Mouse (Mus musculus) MEL (cell line): ENCODE measurements at regions not wholly inside any gene's neighbourhood (a gene's known extent, or its start where the extent isn't known, plus 50 kb on each side); places are given as distances from the start of the nearest gene placed in this dataset.

Experiments used
- DNase-seq: peaks from one replicate; pipeline ENCODE4 v3.0.0; 2011; ENCODE audit warnings: low read depth, low spot score
- H3K27ac ChIP-seq: 2 replicates; pipeline ENCODE4 v1.5.1; 2012; ENCODE audit warnings: low read depth, mild to moderate bottlenecking, control low read depth, low read length, moderate library complexity; ENCODE audit not compliant: control insufficient read depth
- H3K27me3 ChIP-seq, 2 experiments: fragments of 150-350 bp in 1 of 2; sonication (generic) in 1 of 2; 2 replicates each; pipeline ENCODE4 v1.6.1; 2012; ENCODE audit warnings: low read length in 2 of 2, mild to moderate bottlenecking in 2 of 2, improper control_type of control experiment in 1 of 2, moderate library complexity in 1 of 2; ENCODE audit not compliant: insufficient read depth in 2 of 2, control insufficient read depth in 1 of 2
- H3K36me3 ChIP-seq, 2 experiments: 2 replicates each; pipeline ENCODE4 v1.6.1; 2012 to 2014; ENCODE audit warnings: low read length in 2 of 2, improper control_type of control experiment in 1 of 2, inconsistent platforms in 1 of 2, mild to moderate bottlenecking in 1 of 2; ENCODE audit not compliant: insufficient read depth in 2 of 2, control insufficient read depth in 1 of 2
- H3K4me1 ChIP-seq, 2 experiments: fragments of 150-350 bp in 1 of 2; sonication (generic) in 1 of 2; 2 replicates each; pipeline ENCODE4 v1.6.1; 2012; ENCODE audit warnings: low read length in 2 of 2, improper control_type of control experiment in 1 of 2, mild to moderate bottlenecking in 1 of 2; ENCODE audit not compliant: insufficient read depth in 2 of 2, control insufficient read depth in 1 of 2
- H3K4me3 ChIP-seq, 2 experiments: fragments of 150-350 bp in 1 of 2; sonication (generic) in 1 of 2; 2 replicates each; pipeline ENCODE4 v1.5.1; 2012; ENCODE audit warnings: low read depth in 2 of 2, low read length in 2 of 2, mild to moderate bottlenecking in 2 of 2, moderate library complexity in 2 of 2, control low read depth in 1 of 2, improper control_type of control experiment in 1 of 2; ENCODE audit not compliant: control insufficient read depth in 1 of 2, insufficient read depth in 1 of 2
- H3K79me2 ChIP-seq: 2 replicates; pipeline ENCODE4 v1.6.1; 2012; ENCODE audit warnings: mild to moderate bottlenecking, low read length, moderate library complexity; ENCODE audit not compliant: control insufficient read depth, poor library complexity, insufficient read depth
- H3K9ac ChIP-seq: 2 replicates; pipeline ENCODE4 v1.6.1; 2012; ENCODE audit warnings: low read depth, mild to moderate bottlenecking, control low read depth, low read length, moderate library complexity; ENCODE audit not compliant: control insufficient read depth, poor library complexity, severe bottlenecking
- H3K9me3 ChIP-seq: fragments of 150-350 bp; sonication (generic); replicated peaks from 2 replicates; pipeline ENCODE4 v1.6.1; 2012; ENCODE audit warnings: mild to moderate bottlenecking, low read length, improper control_type of control experiment, moderate library complexity; ENCODE audit not compliant: insufficient read depth
- BHLHE40 ChIP-seq: IDR thresholded peaks from 2 replicates; pipeline ENCODE4 v1.6.1; 2012; ENCODE audit warnings: low read depth, mild to moderate bottlenecking, inconsistent platforms, low read length, improper control_type of control experiment, borderline replicate concordance
- EP300 ChIP-seq, 2 experiments: IDR thresholded peaks; 2 replicates each; pipeline ENCODE4 v1.6.1; 2011; ENCODE audit warnings: improper control_type of control experiment in 2 of 2, low read length in 2 of 2, low read depth in 1 of 2, mild to moderate bottlenecking in 1 of 2
- GABPA ChIP-seq: IDR thresholded peaks from 2 replicates; pipeline ENCODE4 v1.6.1; 2012; ENCODE audit warnings: low read depth, mild to moderate bottlenecking, inconsistent platforms, low read length, improper control_type of control experiment, moderate library complexity
- JUND ChIP-seq: IDR thresholded peaks from 2 replicates; pipeline ENCODE4 v1.6.1; 2011; ENCODE audit warnings: low read depth, mild to moderate bottlenecking, improper control_type of control experiment, low read length
- KAT2A ChIP-seq: conservative IDR thresholded peaks from 2 replicates; pipeline ENCODE4 v1.6.1; 2012; ENCODE audit warnings: low read depth, low read length, improper control_type of control experiment, inconsistent platforms
- MAFK ChIP-seq: IDR thresholded peaks from 2 replicates; pipeline ENCODE4 v1.6.1; 2011; ENCODE audit warnings: low read depth, mild to moderate bottlenecking, low read length, improper control_type of control experiment, borderline replicate concordance
- MAZ ChIP-seq: IDR thresholded peaks from 2 replicates; pipeline ENCODE4 v1.6.1; 2012; ENCODE audit warnings: low read depth, mild to moderate bottlenecking, inconsistent platforms, low read length, improper control_type of control experiment
- MXI1 ChIP-seq: IDR thresholded peaks from 2 replicates; pipeline ENCODE4 v1.6.1; 2011; ENCODE audit warnings: mild to moderate bottlenecking, low read depth, low read length, improper control_type of control experiment
- MYB ChIP-seq: IDR thresholded peaks from 2 replicates; pipeline ENCODE4 v1.6.1; 2011; ENCODE audit warnings: mild to moderate bottlenecking, low read depth, low read length, improper control_type of control experiment
- NRF1 ChIP-seq: IDR thresholded peaks from 2 replicates; pipeline ENCODE4 v1.6.1; 2014; ENCODE audit warnings: low read depth, mild to moderate bottlenecking, inconsistent platforms, low read length, improper control_type of control experiment, moderate library complexity; ENCODE audit not compliant: poor library complexity, insufficient read depth, severe bottlenecking
- RAD21 ChIP-seq: IDR thresholded peaks from 2 replicates; pipeline ENCODE4 v1.6.1; 2011; ENCODE audit warnings: mild to moderate bottlenecking, low read depth, low read length, improper control_type of control experiment
- SMC3 ChIP-seq: IDR thresholded peaks from 2 replicates; pipeline ENCODE4 v1.6.1; 2011; ENCODE audit warnings: low read depth, low read length, improper control_type of control experiment
- TAL1 ChIP-seq: IDR thresholded peaks from 2 replicates; pipeline ENCODE4 v1.6.1; 2012; ENCODE audit warnings: mild to moderate bottlenecking, inconsistent platforms, low read length, moderate library complexity, mixed read lengths
- TBP ChIP-seq: IDR thresholded peaks from 2 replicates; pipeline ENCODE4 v1.8.0; 2011; ENCODE audit warnings: low read depth, low read length, improper control_type of control experiment
- TCF12 ChIP-seq: IDR thresholded peaks from 2 replicates; pipeline ENCODE4 v1.6.1; 2014; ENCODE audit warnings: low read depth, mild to moderate bottlenecking, inconsistent platforms, low read length, improper control_type of control experiment, moderate library complexity
- ZC3H11A ChIP-seq: IDR thresholded peaks from 2 replicates; pipeline ENCODE4 v1.6.1; 2012; ENCODE audit warnings: low read depth, mild to moderate bottlenecking, inconsistent platforms, low read length, improper control_type of control experiment
- ZNF384 ChIP-seq: IDR thresholded peaks from 2 replicates; pipeline ENCODE4 v1.6.1; 2012; ENCODE audit warnings: low read depth, mild to moderate bottlenecking, inconsistent platforms, low read length, improper control_type of control experiment

DNA sequence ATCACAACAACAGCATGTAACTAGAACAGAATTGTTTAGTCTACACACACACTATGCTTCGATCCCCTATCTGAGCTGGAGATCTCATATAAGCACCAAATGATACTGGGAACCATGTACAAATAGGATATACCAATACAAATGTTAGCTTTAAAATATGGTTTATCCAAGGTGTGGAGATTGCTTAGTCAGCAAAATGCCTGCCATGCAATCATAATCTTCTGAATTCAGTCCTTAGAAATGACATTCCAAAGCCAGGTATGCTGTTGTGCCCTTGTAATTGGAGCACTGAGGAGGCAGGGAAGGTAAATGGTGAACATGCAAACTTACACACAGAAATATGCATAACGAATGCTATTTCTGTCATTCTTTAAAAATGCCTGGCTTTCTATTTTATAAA is 54.0 kb upstream of the Thsd7b start:
- Histone ChIP-seq H3K9me3 (no peaks in the 10 kb centered on the region), H3K27me3 (no peaks in the 10 kb centered on the region), H3K27ac (no peak overlapping the region), H3K4me1 (no peaks in the 10 kb centered on the region), H3K79me2 (no peaks in the 10 kb centered on the region), H3K9ac (no peak overlapping the region), H3K36me3 (no peaks in the 10 kb centered on the region), H3K4me3 (no peak overlapping the region)
- DNase-seq = no peak
- TF ChIP-seq ZNF384 (no peak), ZC3H11A (no peak), MAFK (0 out of 2 replicates have a peak, but pooled peaks have one; percentile 26)

DNA sequence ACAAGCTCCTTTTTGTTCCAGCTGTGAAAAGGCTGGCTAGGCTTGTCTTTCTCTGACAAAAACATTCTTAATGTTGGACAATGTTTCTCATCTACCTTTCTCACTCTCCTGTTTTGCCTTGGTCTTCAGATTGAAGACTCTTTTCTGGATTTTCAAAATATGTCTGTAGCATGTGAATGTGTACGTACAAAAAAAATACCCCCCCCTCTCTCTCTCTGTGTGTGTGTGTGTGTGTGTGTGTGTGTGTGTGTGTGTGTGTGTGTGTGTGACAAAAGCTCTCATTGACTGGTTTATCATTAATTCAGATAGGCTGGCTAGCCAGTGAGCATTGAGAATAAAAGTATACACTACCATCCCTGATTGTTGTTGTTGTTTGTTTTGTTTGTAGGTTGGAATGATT is 64.3 kb upstream of the Thsd7b start:
- Histone ChIP-seq H3K9ac (no peak overlapping the region), H3K4me1 (no peaks in the 10 kb centered on the region), H3K36me3 (no peaks in the 10 kb centered on the region), H3K9me3 (no peaks in the 10 kb centered on the region), H3K27ac (no peak overlapping the region), H3K4me3 (no peak overlapping the region), H3K27me3 (no peaks in the 10 kb centered on the region), H3K79me2 (no peaks in the 10 kb centered on the region)
- TF ChIP-seq GABPA (no peak), JUND (no peak), TAL1 (no peak), BHLHE40 (no peak), TBP (no peak), NRF1 (no peak), RAD21 (no peak), SMC3 (no peak), MXI1 (no peak), TCF12 (no peak), EP300 (IDR thresholded peaks at IDR 0.05; ENCODE audit: low read depth in 1 of 2, low read length in 2 of 2) (no peak), MYB (no peak), MAZ (no peak), KAT2A (no peak)
- no peak for DNase-seq

DNA sequence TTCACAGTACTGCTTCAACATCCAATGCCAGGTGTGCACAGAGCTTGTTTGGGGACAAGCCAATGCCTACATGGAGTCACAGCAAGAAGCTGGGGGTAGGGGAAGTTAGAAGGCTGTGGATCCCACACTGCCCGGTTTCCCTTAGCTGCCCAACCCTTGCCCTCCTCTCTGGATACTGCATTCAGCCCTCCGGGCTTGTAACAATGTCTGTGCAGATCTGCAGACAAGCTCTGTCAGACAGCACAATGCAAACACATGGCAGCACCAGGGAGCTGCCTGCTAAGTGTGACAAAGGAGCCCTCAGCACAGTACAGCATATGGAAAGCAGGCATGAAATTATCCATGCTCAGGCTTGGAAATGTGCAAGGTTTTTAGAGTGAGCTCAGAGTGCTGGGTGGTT is 64.7 kb upstream of the Thsd7b start:
- H3K9me3 ChIP-seq = no peaks in the 10 kb centered on the region
- no peak overlapping the region for H3K27ac ChIP-seq
- no peak overlapping the region for H3K4me3 ChIP-seq
- no peaks in the 10 kb centered on the region for H3K4me1 ChIP-seq
- H3K9ac ChIP-seq = no peak overlapping the region
- TF ChIP-seq SMC3 = no peak
- no peak for TF ChIP-seq EP300 (IDR thresholded peaks at IDR 0.05; ENCODE audit: low read depth in 1 of 2, low read length in 2 of 2)
- TF ChIP-seq TBP = no peak
- H3K27me3 ChIP-seq = no peaks in the 10 kb centered on the region
- no peaks in the 10 kb centered on the region for H3K79me2 ChIP-seq
- DNase-seq = no peak
- H3K36me3 ChIP-seq = no peaks in the 10 kb centered on the region
